Mouse (Mus musculus) cerebellum, postnatal 4 days (tissue): ENCODE results near the gene Rab29.
"Not testable (repeated sequence)": the region's sequence is repeated elsewhere in the genome, so short reads cannot be mapped to it uniquely, and the experiment has no call there.

Experiments
- DNase-seq, 2 experiments: peaks; one replicate each; pipeline ENCODE4 v3.0.0; 2022; ENCODE audit warnings: low spot score in 2 of 2, mixed read lengths in 1 of 2

Rab29 gene

GRCm38 (mm10) chr1:131867093-131867945 is at the start of gene Rab29:
Gene Rab29, plus strand, starts transcription at chr1:131867224.
- DNase-seq = peak; percentile 65 to 92

GRCm38 (mm10) chr1:131820353-131820752 is 46.7 kb upstream of the Rab29 start:
- DNase-seq = not testable (repeated sequence)

DNA sequence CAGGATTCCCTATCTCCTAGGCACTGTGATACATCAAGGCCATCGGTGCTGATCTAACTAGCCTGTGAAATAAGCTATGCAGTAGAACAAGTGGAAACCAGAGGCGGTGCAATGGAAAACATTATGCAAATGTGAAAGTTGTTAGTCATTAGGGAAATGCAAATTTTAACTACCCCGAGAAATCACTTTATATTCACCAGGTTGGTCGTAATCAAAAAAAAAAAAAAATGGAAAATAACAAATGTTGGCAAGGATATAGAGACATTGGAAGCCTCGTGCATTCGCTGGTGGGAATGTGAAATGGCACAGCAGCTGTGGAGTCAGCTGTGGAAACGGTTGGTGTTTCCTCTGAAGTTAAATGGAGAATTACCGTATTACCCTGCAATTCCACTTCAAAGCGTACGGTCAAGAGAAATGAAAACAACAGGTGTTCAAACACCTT is 46.1 kb upstream of the Rab29 start:
- DNase-seq = no peak

- no peak for DNase-seq
Measured at GRCm38 (mm10) chr1:131822292-131822691, 44.7 kb upstream of the Rab29 start.

DNA sequence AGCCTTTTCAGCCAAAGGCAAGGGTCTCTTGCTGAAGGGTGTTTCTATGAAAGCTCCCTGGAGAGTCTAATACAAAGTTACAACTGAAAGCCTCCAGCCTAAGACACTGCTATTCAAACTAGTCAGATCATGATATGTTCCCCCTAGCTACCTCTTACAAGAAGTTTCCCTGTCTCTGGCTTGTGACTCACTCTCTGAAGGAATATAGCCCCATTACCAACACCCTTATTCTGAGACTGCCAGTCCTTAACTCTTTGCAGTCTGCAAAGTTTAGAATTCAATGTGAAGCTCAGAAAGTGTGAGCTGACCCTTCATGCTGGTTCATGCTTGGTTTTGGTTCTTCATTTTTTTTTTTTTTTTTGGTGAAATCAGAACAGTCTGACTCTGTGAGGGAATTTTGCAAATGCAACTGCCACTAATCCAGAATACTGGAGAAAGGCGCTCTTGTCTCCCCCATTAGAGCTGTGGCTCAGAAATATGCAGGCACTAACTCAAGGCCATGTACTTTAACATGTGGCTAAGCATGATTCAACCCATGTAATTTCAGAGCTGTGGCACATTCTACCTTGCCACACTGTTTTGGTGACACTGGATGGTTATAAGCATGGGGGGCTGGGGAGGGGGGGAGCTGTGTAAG is 44.0 kb upstream of the Rab29 start:
- no peak for DNase-seq

GRCm38 (mm10) chr1:131823563-131823962 is 43.5 kb upstream of the Rab29 start:
- no peak for DNase-seq

GRCm38 (mm10) chr1:131824528-131825181 is 42.4 kb upstream of the Rab29 start:
- DNase-seq = no peak

- peak in 1 of 2 experiments; percentile 27 for DNase-seq
Measured at GRCm38 (mm10) chr1:131827207-131827786, 39.7 kb upstream of the Rab29 start, which contains the start of gene Slc41a1. Gene Slc41a1, plus strand, starts transcription at chr1:131827493.

DNA sequence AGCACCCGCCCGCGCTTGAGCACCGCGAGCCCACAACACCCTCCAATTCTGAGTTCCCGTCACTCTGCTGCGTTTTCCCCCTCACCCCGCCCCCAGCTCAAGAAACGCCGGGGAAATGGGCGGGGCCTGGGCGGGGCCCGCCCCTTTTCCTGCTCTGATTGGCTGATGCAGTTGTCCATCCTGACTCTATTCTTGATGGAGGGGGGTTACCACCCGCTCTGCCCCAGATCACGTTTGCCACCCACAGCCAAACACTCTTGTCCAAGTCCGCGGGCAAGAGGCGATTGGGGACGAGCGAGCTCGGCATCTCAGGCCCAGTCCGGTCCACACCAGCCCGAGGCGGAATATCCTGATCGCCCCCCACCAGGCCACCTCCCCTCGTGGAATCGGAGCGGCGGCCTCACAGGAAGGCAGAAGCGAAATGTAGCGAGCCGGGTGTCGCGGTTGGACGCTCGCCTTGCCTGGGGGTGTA is 39.2 kb upstream of the Rab29 start:
- peak; percentile 96 to 99 for DNase-seq

- no peak for DNase-seq
Measured at GRCm38 (mm10) chr1:131828297-131829126, 38.5 kb upstream of the Rab29 start.

GRCm38 (mm10) chr1:131829279-131829678 is 37.7 kb upstream of the Rab29 start:
- DNase-seq = no peak

GRCm38 (mm10) chr1:131830561-131830960 is 36.5 kb upstream of the Rab29 start:
- DNase-seq = no peak

GRCm38 (mm10) chr1:131830971-131831641 is 35.9 kb upstream of the Rab29 start:
- no peak for DNase-seq

- DNase-seq = no peak
Measured at GRCm38 (mm10) chr1:131837035-131837434, 30.0 kb upstream of the Rab29 start.

DNA sequence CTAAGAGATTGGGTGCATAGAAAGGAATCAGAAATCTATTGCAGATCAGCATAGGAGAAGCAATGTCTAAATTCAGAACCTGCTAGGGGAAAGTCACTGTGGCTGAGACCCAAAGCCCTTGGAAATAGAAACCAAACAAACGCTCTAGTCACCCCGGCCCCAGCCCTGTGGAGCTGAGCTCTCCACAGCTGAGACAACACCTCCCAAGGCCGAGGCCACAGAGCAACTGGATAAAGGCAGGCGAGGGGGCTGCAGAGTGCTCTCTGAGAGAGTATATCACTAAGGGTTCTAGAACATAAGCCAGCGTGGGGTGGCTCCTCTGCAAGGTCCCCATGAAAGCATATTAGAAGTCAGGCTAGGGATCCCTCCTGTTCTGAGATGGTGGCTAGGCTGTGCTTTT is 28.5 kb upstream of the Rab29 start:
- DNase-seq = no peak

GRCm38 (mm10) chr1:131839279-131839678 is 27.7 kb upstream of the Rab29 start:
- DNase-seq = peak in 1 of 2 experiments; percentile 26

GRCm38 (mm10) chr1:131842221-131842620 is 24.8 kb upstream of the Rab29 start:
- DNase-seq = no peak

DNA sequence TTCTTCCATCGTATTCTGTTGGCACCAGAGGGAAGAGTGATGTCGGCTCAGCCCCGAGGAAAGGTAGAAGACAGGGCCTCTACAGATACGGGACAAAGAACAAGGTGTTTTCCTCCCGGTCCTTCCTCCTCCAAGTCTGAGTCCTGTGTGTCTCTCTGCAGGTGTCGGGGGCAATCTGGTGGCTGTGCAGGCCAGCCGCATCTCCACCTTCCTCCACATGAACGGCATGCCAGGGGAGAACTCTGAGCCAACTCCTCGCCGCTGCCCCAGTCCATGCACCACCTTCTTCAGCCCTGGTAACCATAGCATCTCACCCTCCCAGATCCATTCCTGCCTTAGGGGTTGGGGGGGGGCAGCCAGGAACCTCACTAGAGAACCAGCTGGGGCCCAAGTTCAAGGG is 23.3 kb upstream of the Rab29 start:
- no peak for DNase-seq

DNA sequence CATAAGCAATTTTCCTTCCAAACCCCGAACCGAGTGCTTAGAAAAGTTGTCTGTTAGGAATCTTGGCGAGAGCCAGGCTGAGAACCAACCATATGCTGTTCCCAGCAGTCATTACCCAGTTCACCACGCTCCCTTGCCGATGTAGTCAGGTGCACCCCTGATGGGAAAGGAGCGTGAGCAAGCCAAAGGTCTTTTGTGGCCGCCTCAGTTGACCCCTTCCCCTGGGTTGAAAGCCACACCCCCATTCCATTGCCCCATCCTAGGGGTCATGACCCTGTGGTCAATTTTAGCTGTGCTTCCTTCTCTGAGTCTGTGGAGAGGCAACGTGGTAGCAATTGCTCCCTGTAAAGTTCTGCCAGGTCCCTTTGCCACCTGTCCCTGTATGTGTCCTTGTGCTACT is 22.1 kb upstream of the Rab29 start:
- DNase-seq = no peak

- peak in 1 of 2 experiments; percentile 57 for DNase-seq
Measured at GRCm38 (mm10) chr1:131846255-131846654, 20.8 kb upstream of the Rab29 start.
